Mouse (Mus musculus) testis, adult 2 months (tissue): ENCODE measurements at regions not wholly inside any gene's neighbourhood (a gene's known extent, or its start where the extent isn't known, plus 50 kb on each side); places are given as distances from the start of the nearest gene placed in this dataset.

Experiments used
- CTCF ChIP-seq: fragments of 200-500 bp; IDR thresholded peaks from 2 replicates; pipeline ENCODE4 v1.5.1; 2012; ENCODE audit warnings: low read depth, mild to moderate bottlenecking, inconsistent platforms, low read length, moderate library complexity; ENCODE audit not compliant: control insufficient read depth, insufficient read depth, insufficient replicate concordance
- POLR2A ChIP-seq: fragments of 200-500 bp; IDR thresholded peaks from 2 replicates; pipeline ENCODE4 v1.6.1; 2012; ENCODE audit warnings: low read depth, mild to moderate bottlenecking, inconsistent platforms, low read length, moderate library complexity; ENCODE audit not compliant: control insufficient read depth

GRCm38 (mm10) chr13:119342761-119343160 is 85.6 kb upstream of the Paip1 start:
- TF ChIP-seq CTCF: no peak
- TF ChIP-seq POLR2A: no peak
